Mouse (Mus musculus) granulocyte monocyte progenitor cell, adult 5-6 weeks (primary cell): ENCODE measurements around the gene Adcy2. TPM values are rescaled to one million over a fixed set of nuclear protein-coding genes. Genes with fewer than 3 reads are reported as not detected.

Experiments used
- ATAC-seq: replicated peaks from 2 replicates; pipeline ENCODE4 v1.8.0; 2016; ENCODE audit warnings: mild to moderate bottlenecking, moderate TSS enrichment, inconsistent platforms; ENCODE audit not compliant: poor library complexity, severe bottlenecking
- total RNA-seq, 2 experiments: library from RNA; stranded (forward) in 1 of 2; stranded (reverse) in 1 of 2; fragments of 200-712, 200-1000 nt in 1 of 2; fragments of >200 nt in 1 of 2; fragmentation: Nextera tagmentation in 1 of 2; gene quantifications; 2 replicates each; pipeline ENCODE4 v1.2.3; 2014 to 2017

Gene Adcy2
- total RNA-seq, 2 experiments from 2014 or later: not detected

GRCm38 (mm10) chr13:68973143-68973542 lies 26.2 kb downstream of the Adcy2 start:
- no peak for ATAC-seq

GRCm38 (mm10) chr13:68961580-68961979 lies 37.8 kb downstream of the Adcy2 start:
- no peak for ATAC-seq

- no peak for ATAC-seq
Measured at GRCm38 (mm10) chr13:68960513-68960912, 38.8 kb downstream of the Adcy2 start.

DNA sequence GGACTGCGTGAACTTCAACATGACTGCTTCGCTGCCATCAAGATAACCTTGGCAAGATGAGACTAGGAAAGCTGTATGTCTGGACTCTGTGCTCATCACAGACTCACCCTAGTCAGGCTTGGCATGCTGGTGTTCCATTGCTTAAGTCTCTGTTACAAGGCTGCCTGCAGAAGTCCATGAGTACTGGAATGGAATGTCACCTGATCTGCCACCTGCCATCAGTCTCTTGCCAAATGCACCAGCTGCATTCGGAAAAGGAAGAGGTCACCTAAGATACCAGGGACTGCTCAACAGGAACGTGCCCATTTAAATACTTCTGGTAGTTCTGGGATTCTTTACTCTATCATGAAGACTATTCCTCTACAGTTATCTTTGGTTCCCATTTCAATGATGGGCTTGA lies 39.9 kb downstream of the Adcy2 start:
- ATAC-seq: no peak

DNA sequence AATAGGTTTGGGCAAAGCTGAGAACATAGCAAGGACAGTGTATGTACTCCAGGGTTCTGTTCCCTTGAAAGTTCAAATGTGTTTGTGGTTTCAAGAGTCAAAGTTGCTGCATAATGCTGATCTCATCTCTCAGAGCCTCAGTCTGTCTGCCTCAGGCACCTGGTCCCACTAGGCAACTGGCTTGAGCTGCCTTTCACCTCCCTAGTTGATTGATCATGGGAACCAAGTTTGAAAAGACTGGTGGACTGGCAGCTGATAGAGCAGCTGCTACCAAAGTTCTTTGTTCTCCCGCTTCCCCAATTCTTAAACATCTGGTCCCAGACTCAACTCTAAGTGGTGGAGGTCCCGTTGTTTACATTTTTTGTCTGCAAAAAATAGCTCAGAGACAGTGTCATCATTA lies 56.6 kb downstream of the Adcy2 start:
- ATAC-seq: peak; percentile 10; the same call in 1 of the 2 replicates

DNA sequence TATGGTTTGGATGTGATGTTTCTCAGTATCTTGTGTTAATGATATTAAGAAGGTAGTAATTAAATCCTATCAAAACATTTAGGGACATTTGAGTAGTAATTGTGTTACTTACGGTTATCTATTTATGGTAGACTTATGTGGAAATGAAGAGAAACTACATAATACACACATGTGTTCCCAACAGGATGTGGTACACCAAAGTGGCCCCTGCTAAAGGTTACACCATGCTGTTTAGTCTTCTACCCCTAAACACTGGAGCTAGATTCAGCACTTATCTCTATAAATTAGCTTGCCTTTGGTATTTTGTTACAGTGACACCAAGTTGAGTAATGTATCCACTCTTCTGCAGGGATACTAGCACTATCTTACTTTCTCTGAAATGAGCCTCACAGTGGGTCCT lies 57.9 kb downstream of the Adcy2 start:
- ATAC-seq: peak; percentile 97

- no peak for ATAC-seq
Measured at GRCm38 (mm10) chr13:68932283-68932647, 67.1 kb downstream of the Adcy2 start.

GRCm38 (mm10) chr13:68931602-68932282 lies 67.6 kb downstream of the Adcy2 start:
- no peak for ATAC-seq

DNA sequence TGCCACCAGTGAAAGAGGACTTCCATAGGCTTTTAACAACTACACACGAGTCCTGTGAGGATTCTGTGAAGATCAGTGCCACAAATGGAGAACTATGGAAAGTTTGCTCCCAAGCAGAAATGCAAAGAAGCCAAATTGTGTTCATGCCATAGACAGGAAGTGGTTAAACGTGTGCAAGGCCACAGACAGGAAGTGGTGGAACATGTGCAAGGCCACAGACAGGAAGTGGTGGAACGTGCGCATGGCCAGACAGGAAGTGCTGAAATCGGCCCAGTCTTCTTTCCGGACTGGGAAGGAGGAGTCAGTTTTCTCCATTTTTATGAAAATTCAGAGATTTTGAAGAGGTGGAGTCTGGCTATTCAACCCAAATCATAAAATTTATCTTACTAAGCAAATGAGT lies 70.9 kb downstream of the Adcy2 start:
- ATAC-seq: peak; percentile 100

DNA sequence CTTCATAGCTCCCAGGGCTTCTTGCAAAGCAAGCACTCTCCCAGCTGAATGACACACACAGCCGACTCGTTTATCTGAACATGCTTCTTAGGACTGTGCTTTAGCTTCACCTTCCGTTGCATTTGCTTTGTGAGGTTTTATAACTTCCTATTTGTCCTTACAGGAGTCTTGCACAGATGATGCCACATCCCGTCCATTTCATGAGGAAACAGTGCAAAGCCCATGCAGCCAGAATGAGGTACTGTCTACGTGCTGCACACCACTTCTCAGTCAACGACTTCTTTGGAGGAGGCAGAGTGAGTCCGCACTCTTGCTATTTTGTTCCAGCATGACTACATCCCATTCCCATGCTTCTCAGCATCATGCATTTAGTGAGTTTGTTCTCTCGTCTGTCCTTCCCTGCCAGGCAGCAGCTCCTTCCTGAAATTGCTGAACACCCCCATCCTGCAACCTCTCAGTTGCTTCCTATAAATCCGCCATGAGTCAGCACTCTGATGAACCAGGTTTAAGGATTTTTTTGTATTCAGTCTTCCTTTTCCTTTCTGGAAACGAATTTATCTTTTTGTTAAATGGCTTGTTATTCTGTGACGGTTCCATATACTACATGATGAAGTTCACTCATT lies 85.6 kb downstream of the Adcy2 start:
- ATAC-seq: peak; percentile 96

DNA sequence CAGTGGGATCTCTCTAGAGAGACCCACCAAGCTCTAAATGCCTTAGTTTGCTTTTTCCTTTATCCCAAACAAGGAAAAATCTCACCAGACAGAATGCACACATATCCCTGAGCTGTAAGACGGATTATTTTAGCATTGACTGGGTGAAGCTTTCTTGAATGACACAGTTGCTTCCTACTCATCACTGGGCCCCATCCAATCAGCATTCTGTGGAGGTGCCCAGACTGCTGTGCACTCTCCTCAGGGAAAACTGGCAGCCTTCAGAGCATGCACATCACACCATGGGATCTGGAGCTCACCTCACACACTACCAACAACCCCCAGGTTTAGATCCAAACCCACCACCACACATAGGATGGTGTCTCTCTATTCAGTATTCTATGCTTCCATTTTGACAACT lies 92.7 kb downstream of the Adcy2 start:
- ATAC-seq: no peak

DNA sequence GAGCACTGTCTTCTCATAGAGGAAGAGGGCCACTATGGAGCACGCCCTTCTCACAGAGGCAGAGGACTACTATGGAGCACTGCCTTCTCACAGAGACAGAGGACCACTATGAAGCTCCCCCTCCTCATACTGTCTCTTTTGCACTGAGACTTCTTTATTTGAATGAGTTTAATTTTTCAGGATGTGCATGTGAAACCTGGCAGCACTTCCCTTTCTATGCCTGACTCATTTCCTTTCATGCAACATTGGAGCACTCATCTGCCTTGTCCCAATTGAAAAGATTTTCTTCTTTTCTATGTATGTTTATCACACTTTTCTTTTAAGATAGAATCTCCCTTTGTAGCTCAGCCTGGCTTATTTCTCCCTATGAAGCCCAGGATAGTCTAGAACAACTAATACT lies 96.6 kb downstream of the Adcy2 start:
- peak; percentile 94 for ATAC-seq

DNA sequence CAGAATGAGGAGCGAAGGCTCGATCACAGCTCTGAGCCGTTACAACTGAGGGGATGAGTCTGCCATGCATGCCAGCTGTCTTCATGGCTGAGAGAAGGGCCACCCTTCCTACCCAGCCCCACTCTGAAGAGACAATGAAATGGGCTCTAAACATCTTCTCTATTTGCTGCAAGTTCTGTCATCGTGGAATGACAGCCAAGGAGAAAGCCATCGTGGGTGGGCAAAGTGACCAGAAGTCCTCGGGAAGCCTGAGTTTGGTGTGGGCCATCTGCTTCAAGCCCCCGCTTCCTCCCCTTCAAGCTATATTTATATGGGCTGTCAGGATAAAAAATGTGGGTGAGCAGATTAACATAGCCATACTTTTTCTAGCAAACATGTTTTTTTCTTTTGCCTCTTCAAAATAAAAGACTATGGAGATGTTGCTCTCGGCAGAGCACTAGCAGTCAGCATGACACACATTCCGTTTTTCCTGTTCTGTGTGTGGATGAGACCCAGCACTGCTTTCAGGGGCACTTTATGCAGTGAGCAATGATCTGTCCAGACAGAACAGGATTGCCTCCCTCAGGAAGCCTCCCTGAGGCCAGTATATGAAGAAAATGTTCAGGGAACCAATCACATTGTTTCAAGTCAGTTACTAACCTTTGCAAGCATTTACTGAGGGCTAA lies 109.3 kb downstream of the Adcy2 start:
- ATAC-seq: no peak

DNA sequence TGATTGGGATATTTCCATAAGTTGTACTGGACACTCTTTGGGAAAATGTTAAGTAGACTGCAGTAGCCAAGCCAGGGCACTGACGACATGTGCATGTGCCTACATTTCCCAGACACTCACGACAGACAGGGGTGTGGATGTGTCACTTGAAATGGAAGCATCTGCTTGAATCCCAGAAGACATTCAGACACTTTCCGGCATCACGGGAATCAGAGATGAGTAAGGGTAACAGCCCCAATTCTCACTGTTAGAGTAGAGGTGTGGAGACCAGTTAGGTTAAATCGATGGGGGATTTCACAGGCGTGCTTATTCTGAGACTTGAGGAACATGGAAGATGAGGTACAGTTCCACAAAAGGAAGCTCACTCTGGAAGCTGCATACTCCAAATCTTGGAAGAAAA lies 130.6 kb downstream of the Adcy2 start:
- ATAC-seq: no peak

DNA sequence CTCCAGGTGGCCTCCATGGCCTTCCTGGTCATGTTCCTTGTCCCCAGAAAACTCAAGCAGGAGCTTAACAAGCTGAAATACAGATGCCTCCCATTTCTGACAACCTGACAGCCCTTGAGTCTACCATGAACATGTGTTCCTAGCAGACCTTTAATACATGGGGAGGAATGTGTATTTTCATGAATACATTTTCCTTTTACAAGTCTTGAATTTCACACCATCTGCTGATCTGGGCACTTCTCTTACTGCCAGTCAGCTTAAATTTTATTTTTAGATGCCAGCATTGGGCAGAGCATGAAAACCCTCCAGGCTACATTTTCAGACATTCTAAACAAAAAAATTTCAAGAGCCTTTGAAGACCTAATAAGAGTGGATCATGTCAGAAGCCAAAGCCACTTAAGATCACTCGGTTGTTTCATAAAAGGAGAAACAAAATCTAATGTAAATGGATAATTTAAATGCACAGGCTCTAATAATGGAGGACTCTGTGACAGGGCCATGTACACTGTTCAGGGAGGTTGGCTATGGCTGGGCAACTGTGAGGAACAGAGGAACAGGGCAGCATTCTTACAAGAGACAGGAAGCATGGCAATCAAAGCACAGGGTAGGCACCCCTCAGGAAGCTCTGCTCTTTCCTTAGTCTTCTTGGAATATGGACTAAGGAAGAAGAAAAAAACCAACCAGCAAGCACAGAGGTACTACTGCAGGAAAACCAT lies 131.2 kb downstream of the Adcy2 start:
- ATAC-seq: no peak

GRCm38 (mm10) chr13:68860036-68860435 lies 139.3 kb downstream of the Adcy2 start:
- no peak for ATAC-seq

DNA sequence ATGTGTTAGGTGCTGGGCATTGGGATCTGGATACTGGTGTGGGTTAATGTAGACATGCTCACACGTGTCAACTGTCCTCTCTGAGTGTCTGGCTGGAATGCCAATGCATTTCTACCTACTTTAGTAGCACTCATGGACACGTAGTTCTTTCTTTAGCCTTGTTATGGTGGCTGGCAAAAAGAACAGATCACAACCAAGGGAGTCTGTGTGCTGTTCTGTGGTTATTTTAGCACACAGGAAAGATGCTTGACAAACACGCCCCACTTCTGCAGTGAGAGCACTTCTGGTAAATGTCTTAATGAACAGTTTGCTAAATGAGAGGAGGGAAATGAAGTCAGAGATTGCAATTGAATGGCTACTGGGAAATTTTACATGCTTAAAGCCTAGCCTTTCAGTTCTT lies 151.1 kb downstream of the Adcy2 start:
- no peak for ATAC-seq

- no peak for ATAC-seq
Measured at GRCm38 (mm10) chr13:68839517-68839916, 159.8 kb downstream of the Adcy2 start.

DNA sequence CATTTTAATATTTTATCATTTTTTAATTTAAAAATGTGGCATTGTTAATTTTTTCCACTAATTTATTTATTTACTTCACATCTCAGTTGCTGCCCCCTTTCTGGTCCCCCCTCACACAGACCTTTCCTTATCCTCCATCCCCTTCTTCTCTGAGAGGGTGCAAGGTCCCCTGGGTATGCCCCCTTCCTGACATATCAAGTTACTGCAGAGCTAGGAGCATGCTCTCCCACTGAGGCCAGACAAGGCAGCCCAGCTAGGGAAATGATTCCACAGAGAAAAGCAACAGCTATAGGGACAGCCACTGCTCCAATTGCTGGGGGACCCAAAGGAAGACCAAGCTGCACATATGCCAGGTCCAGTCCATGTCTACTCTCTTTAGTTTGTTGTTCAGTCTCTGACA lies 163.2 kb downstream of the Adcy2 start:
- ATAC-seq: no peak

DNA sequence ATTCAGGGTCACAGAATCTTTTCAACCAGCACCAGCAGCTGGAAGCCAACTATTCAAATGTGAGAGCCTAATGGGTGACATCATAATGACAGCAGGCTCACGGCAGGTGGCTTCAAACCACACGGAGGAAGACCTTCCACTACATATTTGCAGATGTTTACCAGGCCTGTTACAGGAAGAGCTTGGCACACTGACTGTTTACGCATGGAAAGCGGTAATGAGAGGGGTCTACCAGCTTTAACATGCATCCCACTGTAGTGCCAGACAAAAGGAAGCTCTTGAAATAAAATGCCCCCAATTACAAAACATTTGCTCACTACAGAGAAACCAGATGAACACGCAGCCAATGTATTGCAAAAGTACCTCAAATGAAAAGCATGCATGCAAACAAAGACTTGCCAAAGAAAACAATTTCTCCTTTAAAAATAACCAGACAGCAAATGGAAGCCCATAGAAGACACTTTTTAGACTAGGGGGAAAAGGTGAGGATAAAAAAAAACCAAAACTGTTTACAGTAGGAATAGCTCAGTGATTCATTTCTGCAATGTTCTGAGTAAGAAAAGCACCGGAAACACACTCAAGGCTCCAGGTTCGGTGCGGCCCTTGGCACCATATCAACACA lies 163.8 kb downstream of the Adcy2 start:
- ATAC-seq: no peak

DNA sequence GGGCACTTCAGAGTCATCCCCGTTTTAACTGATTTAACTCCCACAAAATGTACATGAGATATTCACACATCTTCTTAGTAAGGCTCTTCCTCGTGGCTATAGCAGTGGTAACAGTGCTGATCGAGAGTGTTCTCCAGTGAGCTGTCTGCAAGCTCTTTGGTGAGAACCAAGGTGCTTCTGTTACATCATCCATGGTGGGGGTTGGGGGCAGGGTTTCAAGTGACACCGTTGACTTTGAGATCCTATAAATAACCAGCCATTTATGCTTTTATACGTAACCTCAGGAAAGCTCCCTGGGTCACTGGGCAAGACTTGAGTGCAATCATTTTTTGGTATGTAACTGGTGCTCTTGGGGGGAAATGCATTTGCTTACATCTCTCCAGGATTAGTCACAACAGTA lies 167.2 kb downstream of the Adcy2 start:
- ATAC-seq: no peak
